Mouse (Mus musculus): ENCODE results near the gene Immp2l.

- TF ChIP-seq CTCF (IDR thresholded peaks at IDR 0.05; ENCODE audit: low read depth), result no peak
- TF ChIP-seq EP300 (IDR thresholded peaks at IDR 0.05; ENCODE audit: low read depth), result no peak
Observed at GRCm38 (mm10) chr12:41274136-41274535, 250.2 kb downstream of the Immp2l start.

Measured in liver, embryonic 14.5 days (tissue).